Mouse (Mus musculus): Measurements from ENCODE around the gene Gast.
A peak's percentile ranks its signal among the peaks of the same experiment; 100 is the strongest.
"Not testable (repeated sequence)": the region's sequence is repeated elsewhere in the genome, so short reads cannot be mapped to it uniquely, and the experiment has no call there.

Gene Gast

GRCm38 (mm10) chr11:100320701-100321410 is 13.4 kb upstream of the Gast start:
- DNase-seq (ENCODE audit: low read depth), result peak; percentile 9

- DNase-seq (ENCODE audit: low read depth), result peak; percentile 32
Measured at GRCm38 (mm10) chr11:100321479-100322305, 12.5 kb upstream of the Gast start.

DNA sequence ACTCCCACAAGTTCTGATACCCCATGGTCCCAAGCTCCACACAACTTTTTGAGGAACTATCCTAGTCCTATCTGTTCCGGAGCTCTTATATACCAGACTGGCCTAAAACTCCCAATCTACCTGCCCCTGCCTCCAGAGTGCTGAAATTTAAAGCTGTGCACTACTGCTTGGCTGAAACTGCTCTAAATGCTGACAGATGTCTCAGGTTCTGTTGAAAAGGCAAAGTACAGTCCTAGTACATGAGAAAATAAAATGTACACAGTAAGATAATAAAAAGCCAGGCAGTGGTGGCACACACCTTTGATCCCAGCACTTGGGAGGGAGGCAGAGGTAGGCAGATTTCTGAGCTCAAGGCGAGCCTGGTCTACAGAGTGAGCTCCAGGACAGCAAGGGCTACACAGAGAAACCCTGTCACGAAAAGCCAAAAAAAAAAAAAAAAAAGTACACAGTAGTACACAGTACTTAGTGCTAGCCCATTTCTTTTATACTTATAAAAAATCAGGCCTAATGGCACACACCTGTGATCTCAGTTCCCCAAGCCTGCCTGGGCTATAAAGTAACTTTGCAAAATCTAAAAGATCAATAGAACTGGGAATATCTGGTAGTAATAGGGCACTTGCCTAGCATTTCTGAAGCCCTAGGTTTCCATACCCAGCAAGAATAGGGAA is 11.5 kb upstream of the Gast start:
- DNase-seq (ENCODE audit: low read depth), result peak; percentile 53

GRCm38 (mm10) chr11:100323578-100323977 is 10.6 kb upstream of the Gast start:
- peak; percentile 88 for DNase-seq (ENCODE audit: low read depth)

DNA sequence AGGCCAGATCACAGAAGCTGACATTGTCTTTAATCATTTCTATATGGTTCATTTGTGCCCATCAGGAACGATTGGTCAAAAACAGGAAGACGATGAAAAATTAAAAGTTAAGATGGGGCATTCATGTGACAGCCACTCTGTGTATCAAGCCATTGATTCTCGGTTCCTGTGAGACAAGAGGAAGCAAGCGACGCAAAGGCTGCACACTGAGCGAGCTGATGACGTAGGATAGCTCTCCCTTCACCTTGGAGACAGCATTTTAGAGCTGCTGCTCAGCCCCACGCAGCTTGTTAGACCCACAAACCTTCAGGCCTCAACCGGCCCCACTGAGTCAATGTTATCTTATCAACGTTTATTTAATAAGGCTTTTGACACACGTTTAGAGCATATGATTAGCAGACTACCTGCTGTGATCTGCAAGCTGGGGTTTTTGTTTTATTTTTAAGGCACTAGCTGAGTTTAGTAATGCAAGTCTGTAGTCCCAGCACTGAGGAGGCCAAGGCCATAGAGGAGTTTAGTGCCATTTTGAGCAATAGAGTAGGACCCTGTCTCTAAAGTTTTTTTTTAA is 9.1 kb upstream of the Gast start:
- DNase-seq (ENCODE audit: low read depth), result no peak

- DNase-seq (ENCODE audit: low read depth), result no peak
Measured at GRCm38 (mm10) chr11:100327316-100327715, 6.9 kb upstream of the Gast start.

- DNase-seq (ENCODE audit: low read depth), result peak; percentile 78
Measured at GRCm38 (mm10) chr11:100327761-100328160, 6.4 kb upstream of the Gast start.

DNA sequence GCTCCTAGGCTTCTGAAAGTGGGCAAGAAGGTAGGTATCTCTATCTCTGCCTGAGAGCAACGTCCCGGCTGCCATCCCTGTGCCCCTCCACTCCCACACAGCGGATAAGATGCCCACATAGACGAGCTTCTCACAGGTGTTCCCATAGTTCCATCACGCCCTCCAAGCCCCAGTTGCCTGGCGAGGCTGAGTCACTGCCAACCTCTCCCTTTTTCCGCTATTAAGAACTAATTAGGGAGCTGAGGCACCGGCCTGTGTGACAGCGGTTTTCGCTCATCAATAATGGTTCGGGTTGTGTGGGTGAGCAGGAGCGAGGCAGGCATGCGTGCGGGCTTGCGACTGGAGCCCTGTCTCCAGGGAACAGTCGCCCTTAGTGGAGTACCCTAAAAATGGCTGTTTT is 4.0 kb upstream of the Gast start:
- DNase-seq (ENCODE audit: low read depth), result no peak

DNA sequence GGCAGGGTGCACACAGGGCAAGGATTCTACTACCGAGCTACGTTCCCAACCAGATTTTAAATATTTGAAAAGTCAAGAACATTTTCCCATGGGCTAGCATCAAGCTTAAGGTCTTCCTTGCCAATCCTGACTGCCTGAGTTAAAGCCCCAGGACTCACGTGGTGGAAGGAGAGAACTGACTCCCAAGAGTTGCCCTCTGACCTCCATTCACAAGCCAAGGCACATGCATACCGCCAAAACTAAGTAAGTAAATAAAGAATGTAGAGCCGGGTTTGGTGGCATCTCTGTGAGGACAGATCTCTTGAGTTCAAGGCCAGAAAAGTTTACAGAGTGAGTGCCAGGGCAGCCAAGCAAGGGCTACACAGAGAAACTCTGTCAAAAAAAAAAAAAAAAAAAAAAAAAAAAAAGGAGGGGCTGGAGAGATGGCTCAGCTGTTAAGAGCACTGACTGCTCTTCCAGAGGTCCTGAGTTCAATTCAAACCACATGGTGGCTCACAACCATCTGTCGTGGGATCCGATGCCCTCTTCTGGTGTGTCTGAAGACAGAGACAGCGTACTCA is 3.3 kb upstream of the Gast start:
- DNase-seq (ENCODE audit: low read depth), result not testable (repeated sequence)

DNA sequence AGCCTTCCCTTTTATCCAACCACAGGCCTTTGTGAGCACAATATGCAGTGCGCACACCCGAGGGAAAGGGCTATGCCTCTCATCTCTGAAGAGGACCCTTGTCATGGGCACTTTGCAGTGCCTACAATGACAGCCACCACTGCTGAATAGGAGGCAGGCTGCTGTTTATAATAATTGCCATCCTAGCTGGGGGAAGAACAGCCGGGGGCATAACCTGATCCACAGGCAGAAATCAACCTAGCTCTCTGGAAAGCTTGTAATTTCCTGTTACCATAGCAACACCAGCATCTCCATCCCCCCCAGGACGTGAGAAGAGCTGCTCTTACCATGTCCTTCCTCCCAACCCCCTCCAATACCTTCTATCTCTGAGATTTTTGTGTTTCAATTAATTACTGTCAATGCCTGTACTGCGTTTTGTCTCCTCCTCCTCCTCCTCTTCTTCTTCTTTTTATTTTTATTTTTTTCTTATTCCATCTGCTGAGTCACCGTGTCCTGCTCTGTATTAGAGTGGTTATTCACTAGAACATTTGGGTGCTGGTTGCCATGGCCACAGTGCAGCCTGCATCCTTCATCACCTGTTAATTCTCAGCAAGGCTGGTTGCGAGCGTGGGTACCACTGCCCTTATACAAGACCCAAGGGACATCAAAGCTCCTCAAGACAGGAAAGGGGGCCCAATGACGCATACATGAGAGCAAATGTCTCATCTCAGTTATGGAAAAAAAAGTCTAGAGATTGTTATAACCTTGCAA is 1.3 kb upstream of the Gast start:
- DNase-seq (ENCODE audit: low read depth), result no peak

DNA sequence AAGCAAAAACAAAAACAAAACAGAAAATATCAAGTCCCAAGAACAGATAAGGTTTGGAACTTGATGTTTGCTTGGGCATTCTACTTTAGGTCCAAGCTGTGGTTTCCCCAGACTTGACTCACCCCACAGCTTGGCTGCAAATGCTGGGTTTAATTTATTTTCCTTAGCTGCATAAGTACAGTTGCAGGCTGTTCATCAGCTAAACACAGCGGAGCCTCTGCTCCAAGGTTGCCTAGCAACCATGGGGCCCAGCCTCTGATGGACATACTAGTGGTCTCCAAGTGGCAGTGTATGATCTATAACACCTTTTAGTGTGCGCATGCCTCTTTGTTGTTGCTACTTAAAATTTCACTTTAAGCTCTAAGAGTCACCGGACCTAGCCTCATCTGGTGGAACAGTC is 1.5 kb downstream of the Gast start:
- no peak for DNase-seq (ENCODE audit: low read depth)

DNA sequence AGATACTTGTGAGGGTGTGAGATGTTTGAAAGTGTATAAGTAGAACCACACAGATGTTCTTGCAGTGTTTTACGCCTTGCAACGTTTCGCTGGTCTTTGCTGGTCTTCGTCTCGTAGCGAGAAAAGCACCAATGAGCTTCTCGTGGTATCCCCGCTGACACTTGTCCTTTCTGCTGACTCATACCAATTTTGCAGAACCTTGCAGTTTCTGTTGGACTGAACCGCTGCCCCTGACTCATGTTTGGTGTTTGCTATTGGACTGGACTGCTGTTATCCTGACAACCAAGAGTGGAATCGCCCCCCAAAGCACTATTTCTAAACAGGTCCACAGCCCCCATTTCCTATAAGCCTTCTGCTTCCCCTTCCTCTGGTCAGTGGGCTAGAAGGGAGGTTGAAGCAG is 10.1 kb downstream of the Gast start:
- DNase-seq (ENCODE audit: low read depth), result peak; percentile 43

GRCm38 (mm10) chr11:100352076-100352857 is 18.1 kb downstream of the Gast start:
- DNase-seq (ENCODE audit: low read depth), result peak; percentile 28

GRCm38 (mm10) chr11:100355151-100355951 is 21.1 kb downstream of the Gast start:
- no peak for DNase-seq (ENCODE audit: low read depth)

GRCm38 (mm10) chr11:100355972-100356818 is 22.0 kb downstream of the Gast start, which contains the start of gene Hap1:
TSS of gene Hap1 (minus strand) at chr11:100356128.
- no peak for DNase-seq (ENCODE audit: low read depth)

GRCm38 (mm10) chr11:100356819-100357211 is 22.6 kb downstream of the Gast start:
- no peak for DNase-seq (ENCODE audit: low read depth)

DNA sequence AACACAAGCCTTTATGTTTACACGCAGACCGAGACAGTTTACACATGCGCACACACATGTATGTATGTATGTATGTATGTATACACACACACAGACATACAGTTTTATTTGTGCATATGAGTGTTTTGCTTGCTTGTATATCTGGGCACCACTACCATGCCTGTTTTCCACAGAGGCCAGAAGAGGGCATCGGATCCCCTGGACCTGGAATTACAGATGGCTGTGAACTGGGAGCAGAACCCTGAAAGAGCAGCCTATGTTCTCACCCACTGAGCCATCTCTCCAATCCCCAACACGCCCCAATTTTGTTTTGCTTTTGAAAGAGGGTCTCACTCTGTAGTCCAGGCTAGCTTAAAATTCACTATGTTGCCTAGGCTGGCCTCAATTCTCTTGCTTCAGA is 23.2 kb downstream of the Gast start:
- peak; percentile 9 for DNase-seq (ENCODE audit: low read depth)

GRCm38 (mm10) chr11:100360175-100360574 is 26.0 kb downstream of the Gast start:
- DNase-seq (ENCODE audit: low read depth), result no peak

GRCm38 (mm10) chr11:100361059-100361458 is 26.9 kb downstream of the Gast start:
- not testable (repeated sequence) for DNase-seq (ENCODE audit: low read depth)

All from 416B (cell line).